Mouse (Mus musculus) mature B cell (primary cell): Measurements from ENCODE around the gene Jdp2.

Source experiments
- in situ Hi-C: fragments of 300-500 bp; cut with MboI; formaldehyde crosslinking; loops from 2 replicates; pipeline ENCODE4 v1.14.3; 2019

The Jdp2 gene

DNA sequence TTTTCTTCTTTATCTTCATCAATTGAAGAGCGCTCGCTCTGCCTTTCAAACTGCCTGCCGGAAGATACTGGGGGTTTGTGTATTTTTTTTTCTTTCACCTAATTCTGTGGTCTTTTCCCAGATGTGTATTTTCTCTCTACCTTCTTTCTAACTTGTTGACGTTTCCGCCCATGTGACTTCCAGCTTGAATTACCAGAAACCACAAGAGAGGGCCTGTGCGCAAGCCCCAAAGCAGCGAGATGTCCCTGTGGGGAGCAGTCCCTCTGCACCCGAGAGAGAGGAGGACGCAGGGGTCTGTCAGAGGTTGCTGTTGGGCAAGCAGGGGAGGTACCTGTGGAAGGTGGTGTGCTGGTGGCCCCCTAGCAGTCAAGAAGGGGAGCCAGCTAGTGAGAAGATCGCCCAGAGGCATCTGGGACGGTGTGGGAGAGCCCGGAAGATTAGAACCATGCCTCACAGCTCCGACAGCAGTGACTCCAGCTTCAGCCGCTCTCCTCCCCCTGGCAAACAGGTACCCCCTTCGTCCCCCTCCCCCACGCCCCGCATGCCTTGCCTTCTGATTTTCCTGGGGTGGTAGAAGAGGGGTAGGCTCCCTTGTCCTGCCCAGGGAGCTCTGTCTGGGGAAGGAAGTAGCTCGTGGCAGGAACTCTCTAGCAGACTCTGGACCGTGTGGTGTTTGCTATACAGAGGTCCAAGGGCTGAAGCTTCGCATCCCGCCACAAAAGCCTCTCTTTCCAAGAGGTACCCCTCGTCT is 87.8 kb downstream of the Jdp2 start, which contains the start of gene Batf:
Gene Batf (plus strand): TSS at position 204 of the 751 bp plus-strand sequence.
- in situ Hi-C loops: no loop called here

DNA sequence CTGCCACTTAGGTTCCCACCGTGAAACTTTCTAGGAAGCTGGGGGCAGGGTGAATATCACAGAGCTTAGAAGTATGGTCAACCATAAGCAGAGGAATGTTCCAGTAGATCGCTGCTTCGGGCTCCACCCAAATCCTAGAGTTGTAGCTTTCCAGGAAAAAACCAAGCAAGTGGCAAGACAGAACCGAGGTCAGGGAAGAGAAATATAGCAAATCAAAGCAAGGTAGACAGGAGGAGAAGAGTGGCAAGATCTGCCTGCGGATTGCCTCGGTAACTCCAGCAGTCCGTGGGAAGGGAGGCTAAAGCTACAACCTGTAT is 88.3 kb downstream of the Jdp2 start:
- in situ Hi-C loops: no loop called here

DNA sequence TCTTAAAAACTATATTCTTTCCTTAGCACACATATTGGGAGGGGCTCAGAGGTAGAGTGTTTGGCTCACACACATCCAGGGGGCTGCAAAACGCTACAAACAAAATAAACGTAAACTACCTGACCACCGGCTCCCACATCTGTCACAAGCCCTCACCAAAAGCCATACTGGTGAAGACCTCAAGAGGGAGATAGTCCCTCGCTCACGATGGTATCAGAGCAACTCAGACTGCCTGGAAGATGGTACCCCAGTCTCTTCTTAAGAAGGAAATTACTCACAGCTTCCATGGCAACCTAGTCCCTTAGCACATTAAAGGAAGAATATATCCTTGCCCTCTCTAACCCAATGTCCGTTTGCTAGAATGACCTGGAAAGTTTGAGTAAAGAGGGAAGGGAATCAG is 89.0 kb downstream of the Jdp2 start:
- in situ Hi-C loops: no loop called here
